Mouse (Mus musculus) spleen, adult 12 weeks (tissue): ENCODE measurements around the gene Gm20532.

ENCODE experiments used
- DNase-seq: peaks from one replicate; pipeline ENCODE4 v3.0.0; 2022; ENCODE audit warnings: low spot score

Gm20532 gene

GRCm38 (mm10) chr2:26654687-26655086, 68.2 kb downstream of the Gm20532 start:
- DNase-seq, result no peak

- DNase-seq, result no peak
Measured at GRCm38 (mm10) chr2:26657426-26657825, 71.0 kb downstream of the Gm20532 start.

GRCm38 (mm10) chr2:26661143-26661752, 74.8 kb downstream of the Gm20532 start:
- DNase-seq, result no peak

GRCm38 (mm10) chr2:26661768-26662508, 75.5 kb downstream of the Gm20532 start:
- DNase-seq, result no peak

- no peak for DNase-seq
Measured at GRCm38 (mm10) chr2:26662509-26662882, 76.1 kb downstream of the Gm20532 start.

- DNase-seq, result no peak
Measured at GRCm38 (mm10) chr2:26663112-26663511, 76.7 kb downstream of the Gm20532 start.

- DNase-seq, result peak; percentile 21
Measured at GRCm38 (mm10) chr2:26663551-26663950, 77.1 kb downstream of the Gm20532 start.

- no peak for DNase-seq
Measured at GRCm38 (mm10) chr2:26668746-26669145, 82.3 kb downstream of the Gm20532 start.

- DNase-seq, result no peak
Measured at GRCm38 (mm10) chr2:26671182-26671581, 84.7 kb downstream of the Gm20532 start, which contains the start of gene Lcn4. Lcn4 (minus strand) TSS chr2:26671282.
